Mouse (Mus musculus) liver, embryonic 14.5 days (tissue): ENCODE measurements around the gene Dync1i2. TPM values are rescaled to one million over a fixed set of nuclear protein-coding genes. Genes with fewer than 3 reads are reported as not detected.

Experiments
- ATAC-seq: fragments of 200-750 bp; cut with Nextera tagmentation; 2 replicates; pipeline ENCODE4 v1.8.0; 2017; ENCODE audit warnings: moderate number of reproducible peaks, mild to moderate bottlenecking, moderate library complexity; ENCODE audit not compliant: insufficient read depth
- DNase-seq, 3 experiments: peaks; one replicate each; pipeline ENCODE4 v3.0.0-alpha.2; 2012 to 2013; ENCODE audit warnings: low read depth in 3 of 3, low spot score in 3 of 3
- H3K27ac ChIP-seq: fragments of 300-500 bp; sonication (generic); 2 replicates; pipeline ENCODE4 v1.5.1; 2014; ENCODE audit warnings: moderate library complexity, mild to moderate bottlenecking, control low read depth, inconsistent platforms
- H3K27me3 ChIP-seq: fragments of 300-500 bp; sonication (generic); 2 replicates; pipeline ENCODE4 v1.6.1; 2014; ENCODE audit warnings: mild to moderate bottlenecking, low read length, moderate library complexity; ENCODE audit not compliant: control insufficient read depth, insufficient read depth
- H3K36me3 ChIP-seq: fragments of 300-500 bp; sonication (generic); replicated peaks from 2 replicates; pipeline ENCODE4 v1.6.1; 2014; ENCODE audit warnings: low read depth; ENCODE audit not compliant: control insufficient read depth, insufficient read depth
- H3K4me1 ChIP-seq, 2 experiments: fragments of 200-500 bp in 1 of 2; fragments of 300-500 bp in 1 of 2; sonication (generic) in 1 of 2; replicated peaks; 2 replicates each; pipeline ENCODE4 v1.6.1; 2012 to 2014; ENCODE audit warnings: antibody characterized with exemption in 1 of 2, inconsistent platforms in 1 of 2, low read length in 1 of 2; ENCODE audit not compliant: control insufficient read depth in 2 of 2, insufficient read depth in 2 of 2
- H3K4me2 ChIP-seq: fragments of 300-500 bp; sonication (generic); 2 replicates; pipeline ENCODE4 v1.6.1; 2014; ENCODE audit warnings: low read depth, mild to moderate bottlenecking, control low read depth, moderate library complexity
- H3K4me3 ChIP-seq, 2 experiments: fragments of 200-500 bp in 1 of 2; fragments of 300-500 bp in 1 of 2; sonication (generic) in 1 of 2; 2 replicates each; pipeline ENCODE4 v1.5.1; 2012 to 2014; ENCODE audit warnings: low read depth in 2 of 2, low read length in 2 of 2, mild to moderate bottlenecking in 2 of 2, control low read depth in 1 of 2, inconsistent platforms in 1 of 2, moderate library complexity in 1 of 2; ENCODE audit not compliant: insufficient read depth in 1 of 2
- H3K9ac ChIP-seq: fragments of 300-500 bp; sonication (generic); replicated peaks from 2 replicates; pipeline ENCODE4 v1.6.1; 2014; ENCODE audit warnings: mild to moderate bottlenecking, control low read depth, moderate library complexity
- H3K9me3 ChIP-seq: fragments of 300-500 bp; sonication (generic); 2 replicates; pipeline ENCODE4 v1.6.1; 2016; ENCODE audit warnings: low read length, mixed read lengths; ENCODE audit not compliant: control insufficient read depth
- CTCF ChIP-seq: IDR thresholded peaks from 2 replicates; pipeline ENCODE4 v1.5.1; 2016; ENCODE audit warnings: antibody characterized with exemption, low read depth, control low read depth
- EP300 ChIP-seq: IDR thresholded peaks from 2 replicates; pipeline ENCODE4 v1.6.1; 2016; ENCODE audit warnings: antibody characterized with exemption, low read depth
- WGBS: fragments of 180-500 bp; shearing (Covaris S2); extraction: QIAGEN DNeasy Blood & Tissue Kit; methylation state at CpG from one replicate; pipeline ENCODE4 v1.1.7; 2014; ENCODE audit not compliant: insufficient replicate concordance; 5-methylcytosine and 5-hydroxymethylcytosine counted together
- polyA plus RNA-seq, 2 experiments: library from polyadenylated mRNA; depleted of rRNA in 1 of 2; stranded (reverse) in 1 of 2; unstranded in 1 of 2; fragments of >200 nt; fragmentation: Nextera tagmentation in 1 of 2; extraction: Ambion mirVana in 1 of 2; gene quantifications; 2 replicates each; pipeline versions ENCODE4 v1.2.1 to v1.2.3; 2012 to 2014

Dync1i2 gene
- polyA plus RNA-seq, 2 experiments: 24.8 to 29.9 TPM

DNA sequence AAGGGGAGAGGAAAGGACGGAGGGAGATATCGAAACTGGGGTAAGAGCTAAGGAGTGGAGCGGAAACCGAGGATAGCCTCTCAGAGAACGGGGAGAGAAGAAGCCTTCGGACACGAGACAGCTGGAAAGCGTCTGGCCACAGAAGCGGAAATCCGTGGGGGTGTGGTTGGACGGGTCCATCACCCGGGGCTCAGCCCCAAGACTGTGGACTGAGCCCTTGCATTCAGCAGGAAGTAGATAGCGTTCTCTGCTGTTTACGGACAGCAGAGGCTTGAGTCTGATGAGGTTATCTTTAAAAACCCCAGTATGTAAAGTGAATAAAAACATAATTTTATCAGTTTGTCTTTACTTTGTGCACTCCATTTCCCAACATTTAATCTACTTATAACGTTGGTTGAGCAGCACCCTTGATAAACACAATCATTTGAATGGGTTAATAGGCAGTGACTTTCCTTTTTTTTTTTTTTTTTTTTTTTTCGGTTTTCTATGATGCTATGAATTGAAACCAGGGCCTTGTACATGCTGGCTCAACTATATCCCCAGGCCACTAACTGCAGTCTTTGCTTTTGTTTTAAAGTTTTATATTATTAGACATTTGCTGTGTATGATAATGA is 7.6 kb upstream of the Dync1i2 start:
- WGBS: 26% methylated on average over 16 of the region's 16 CpGs
- Histone ChIP-seq H3K4me2 (peak overlapping the region; percentile 60), H3K4me3 (peak overlapping the region; percentile 32 to 64), H3K9me3 (no peaks in the 10 kb centered on the region), H3K27ac (no peak overlapping the region), H3K9ac (peak overlapping the region; percentile 27; the same call in 1 of the 2 replicates), H3K4me1 (peaks cover 2 to 3% of the 10 kb centered on the region in 2 experiments; a peak in 1 of 4 replicates), H3K36me3 (no peaks in the 10 kb centered on the region), H3K27me3 (no peaks in the 10 kb centered on the region)
- ATAC-seq: peak; percentile 58; the same call in 1 of the 2 replicates
- TF ChIP-seq EP300 (no peak), CTCF (no peak)
- peak in 1 of 3 experiments; percentile 7 for DNase-seq

DNA sequence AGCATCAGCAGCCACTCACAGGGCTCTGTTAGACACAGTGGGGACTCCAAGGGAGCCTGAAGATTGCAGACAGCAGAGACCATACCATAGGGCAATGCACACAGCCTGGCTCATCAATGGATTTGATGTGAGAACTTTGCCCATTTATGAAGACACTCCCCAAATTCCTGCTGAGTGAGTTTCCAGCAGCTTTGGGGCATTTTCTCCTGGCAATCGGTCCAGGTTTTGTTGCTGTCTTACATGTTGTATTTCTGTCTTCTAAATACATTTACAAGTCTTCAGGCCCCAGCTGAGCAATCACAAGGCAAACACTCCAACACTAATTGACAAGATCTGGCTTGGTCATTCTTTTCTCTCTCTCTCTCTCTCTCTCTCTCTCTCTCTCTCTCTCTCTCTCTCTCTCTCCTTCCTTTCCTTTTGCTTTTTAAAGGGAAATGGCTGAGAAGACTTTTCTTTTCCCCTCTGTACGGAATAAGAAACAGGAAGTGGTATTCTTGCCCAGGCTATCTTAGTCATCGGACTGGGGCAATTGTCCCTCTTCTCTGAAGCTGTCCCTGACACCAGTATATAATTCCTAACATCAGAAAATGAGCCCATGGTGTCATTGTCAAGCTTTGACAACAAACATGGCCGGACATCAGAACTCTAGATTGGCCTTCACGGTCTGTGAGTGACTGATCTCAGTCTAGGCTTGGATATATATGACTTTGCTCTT is 2.3 kb upstream of the Dync1i2 start:
- TF ChIP-seq CTCF (no peak), EP300 (no peak)
- ATAC-seq: no peak
- WGBS: 34% methylated on average over 5 of the region's 5 CpGs

DNA sequence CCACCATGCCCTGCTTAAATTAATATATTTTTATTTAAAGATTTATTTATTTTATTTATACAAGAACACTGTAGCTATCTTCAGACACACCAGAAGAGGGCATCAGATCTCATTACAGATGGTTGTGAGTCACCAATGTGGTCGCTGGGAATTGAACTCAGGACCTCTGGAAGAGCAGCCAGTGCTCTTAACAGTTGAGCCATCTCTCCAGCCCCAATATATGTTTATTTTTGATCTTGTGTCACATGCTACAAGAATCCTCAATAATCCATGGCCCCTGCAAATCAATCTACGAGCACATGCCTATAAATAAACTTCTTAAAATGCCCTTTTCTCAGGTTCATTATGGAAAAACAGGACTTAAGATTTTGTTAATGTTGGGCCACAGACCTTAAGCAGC is 410 bp upstream of the Dync1i2 start:
- Histone ChIP-seq H3K27ac (no peak overlapping the region), H3K4me3 (peak overlapping the region; percentile 75 to 95; a peak in 2 of 4 replicates), H3K9me3 (no peaks in the 10 kb centered on the region), H3K27me3 (no peaks in the 10 kb centered on the region), H3K36me3 (no peaks in the 10 kb centered on the region; the same call in 1 of the 2 replicates), H3K4me2 (peak overlapping the region; percentile 75), H3K9ac (peak overlapping the region; percentile 97; the same call in 1 of the 2 replicates), H3K4me1 (peaks cover 3 to 4% of the 10 kb centered on the region in 2 experiments; a peak in 3 of 4 replicates)
- no peak for DNase-seq
- ATAC-seq: no peak
- 83% methylated on average over 2 of the region's 2 CpGs for WGBS
- TF ChIP-seq EP300 (no peak), CTCF (no peak)

More for the DNA sequence above, 2.3 kb upstream of the Dync1i2 start:
- H3K9ac ChIP-seq: no peak overlapping the region
- H3K4me3 ChIP-seq: no peak overlapping the region
- no peaks in the 10 kb centered on the region for H3K27me3 ChIP-seq
- no peak overlapping the region for H3K4me2 ChIP-seq
- no peaks in the 10 kb centered on the region for H3K9me3 ChIP-seq
- peaks cover 3 to 4% of the 10 kb centered on the region in 2 experiments; a peak in 3 of 4 replicates for H3K4me1 ChIP-seq
- H3K36me3 ChIP-seq: no peaks in the 10 kb centered on the region
- no peak overlapping the region for H3K27ac ChIP-seq
- DNase-seq: no peak

DNA sequence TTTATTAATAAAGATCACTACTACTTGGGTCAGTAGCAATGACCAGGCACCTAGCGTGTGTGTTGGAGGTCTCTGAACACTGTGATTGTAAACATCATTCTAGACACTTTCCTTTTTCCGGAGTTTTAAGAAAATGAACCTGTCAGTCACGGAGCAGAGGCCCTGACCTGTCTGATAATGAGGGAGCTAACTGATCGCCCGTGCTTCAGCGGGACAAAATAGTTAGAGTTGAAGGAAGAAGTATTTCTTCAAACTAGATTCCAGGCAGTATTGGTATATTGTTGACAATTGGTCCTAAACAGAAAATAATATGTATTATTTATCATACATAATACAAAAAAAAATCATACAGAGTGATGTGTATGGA is 837 bp downstream of the Dync1i2 start:
- H3K4me3 ChIP-seq: peak overlapping the region; percentile 75 to 95
- TF ChIP-seq EP300 (no peak), CTCF (no peak)
- H3K27me3 ChIP-seq: no peaks in the 10 kb centered on the region
- ATAC-seq (peak; percentile 22; the same call in 1 of the 2 replicates), DNase-seq (peak in 1 of 3 experiments; percentile 6)
- H3K4me2 ChIP-seq: peak overlapping the region; percentile 75
- H3K27ac ChIP-seq: peak overlapping the region; percentile 80
- no peaks in the 10 kb centered on the region; the same call in 1 of the 2 replicates for H3K36me3 ChIP-seq
- peak overlapping the region; percentile 97 for H3K9ac ChIP-seq
- no peaks in the 10 kb centered on the region for H3K9me3 ChIP-seq
- under 1% methylated on average over 6 of the region's 6 CpGs for WGBS
- H3K4me1 ChIP-seq: peaks cover 3 to 4% of the 10 kb centered on the region in 2 experiments; a peak in 3 of 4 replicates

DNA sequence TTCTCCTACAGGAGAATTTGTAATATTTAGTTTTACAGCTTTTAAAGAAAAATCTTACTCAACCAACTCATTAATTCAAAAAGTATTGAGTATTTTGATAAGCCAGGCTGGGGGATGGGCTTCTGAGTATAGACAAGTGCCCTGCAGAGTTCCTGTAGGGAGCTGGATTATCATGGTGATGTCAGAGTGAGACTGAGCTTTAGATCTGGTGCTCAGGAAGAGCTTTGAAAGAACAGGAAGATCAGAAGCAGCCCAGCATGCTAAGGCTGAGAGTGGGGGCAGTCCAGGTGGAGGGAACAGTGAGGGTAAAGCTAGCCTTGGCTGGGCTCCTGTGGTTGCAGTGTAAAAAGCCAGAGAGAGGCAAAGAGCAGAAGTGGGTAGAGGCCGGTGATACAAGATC is 9.5 kb downstream of the Dync1i2 start:
- no peak overlapping the region for H3K4me2 ChIP-seq

More for the DNA sequence above, 9.5 kb downstream of the Dync1i2 start:
- Histone ChIP-seq H3K27ac (no peak overlapping the region), H3K4me1 (no peaks in the 10 kb centered on the region), H3K36me3 (peaks cover 24% of the 10 kb centered on the region), H3K9ac (no peak overlapping the region), H3K9me3 (no peaks in the 10 kb centered on the region), H3K27me3 (no peaks in the 10 kb centered on the region), H3K4me3 (no peak overlapping the region)
- TF ChIP-seq CTCF (no peak), EP300 (no peak)
- DNase-seq: no peak
- WGBS: 68% methylated on average over 1 of the region's 1 CpGs
- no peak for ATAC-seq
